Mouse (Mus musculus) skeletal muscle tissue, postnatal 0 days (tissue): ENCODE data around the gene Olfr937. TPM values are rescaled to one million over a fixed set of nuclear protein-coding genes. Genes with fewer than 3 reads are reported as not detected.

Experiments
- microRNA-seq, 2 experiments: library from miRNA; unstranded; fragments of <30 nt; microRNA quantifications; one replicate each; pipeline ENCODE4; 2016
- polyA plus RNA-seq: library from polyadenylated mRNA; unstranded; fragments of >200 nt; fragmentation: Nextera tagmentation; extraction: Ambion mirVana; gene quantifications from 2 replicates; pipeline ENCODE4 v1.2.1, GENCODE M21; 2015

Olfr937 gene
- not detected in 2 replicates for polyA plus RNA-seq

DNA sequence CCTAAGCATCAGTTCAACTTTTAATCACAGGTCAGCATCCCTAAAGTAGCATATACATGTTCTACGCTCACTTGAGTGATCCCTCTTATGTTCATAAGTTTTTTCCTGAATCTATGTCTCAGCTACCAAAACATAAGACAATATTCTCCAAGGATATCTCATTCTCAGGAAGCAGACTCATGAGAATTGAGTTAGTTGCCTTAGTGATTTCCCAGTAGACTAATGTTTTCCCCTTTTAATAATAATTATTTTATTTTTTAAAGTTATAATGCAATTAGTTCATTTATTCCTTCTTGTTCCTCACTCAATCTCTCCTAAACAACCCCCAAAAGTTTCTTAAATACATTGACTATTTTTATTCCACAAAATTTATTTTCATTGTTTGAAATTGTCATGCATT, at the start of gene Olfr937:
Olfr937 (minus strand) TSS at position 101 of the 400 bp plus-strand sequence.

DNA sequence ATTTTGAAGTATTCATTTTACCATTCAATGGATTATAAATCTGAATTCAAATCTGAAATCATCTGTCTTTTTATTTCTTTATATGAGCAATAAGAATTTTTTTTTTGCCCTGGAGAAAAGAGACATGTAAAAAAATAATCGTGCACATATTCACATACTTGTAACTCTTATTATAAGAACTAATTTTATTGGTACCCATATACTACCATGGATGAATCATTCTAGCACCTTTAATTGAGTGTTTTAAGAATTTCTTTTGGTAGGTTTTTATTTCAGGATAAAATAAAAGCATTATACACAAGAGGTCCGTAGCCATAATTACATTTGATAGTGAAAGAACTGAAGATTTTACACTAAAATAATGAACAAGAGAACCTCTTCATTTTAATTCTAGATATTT, 14.0 kb upstream of the Olfr937 start, which contains the start of gene Olfr938:
Olfr938 (minus strand) TSS at position 101 of the 400 bp plus-strand sequence.

DNA sequence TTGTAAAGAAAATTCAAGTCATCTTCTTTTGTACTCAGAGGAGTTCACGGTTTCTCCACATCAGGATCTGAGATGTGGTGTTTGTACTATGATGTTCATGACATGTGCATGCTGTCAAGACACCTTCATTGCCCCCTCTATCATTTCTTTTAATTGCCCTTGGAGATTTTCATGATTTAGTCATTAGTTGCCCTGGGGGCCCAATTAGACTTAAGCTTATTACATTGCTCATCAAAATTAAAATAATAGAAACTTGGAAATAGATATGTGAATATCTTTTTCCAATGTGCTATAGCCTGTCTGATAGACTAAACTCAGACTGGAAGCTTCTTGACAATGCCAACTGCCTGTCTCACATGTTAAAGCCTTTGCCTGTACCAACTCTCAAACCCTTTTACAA, 41.5 kb downstream of the Olfr937 start, which contains the start of gene Olfr146:
Olfr146 (minus strand) TSS at position 101 of the 400 bp plus-strand sequence.

Small RNAs within 50 kb of the gene (microRNA-seq; reads per million reads assigned to microRNA genes)
- gene Gm25032 = 0 reads per million in 2 experiments
- 0 reads per million in 2 experiments for gene Gm25529

Other genes with a start within 250 kb of the Olfr937 start
- not detected in 2 replicates for gene Olfr923, start 238.4 kb downstream of the Olfr937 start, polyA plus RNA-seq
- gene Olfr924, start 220.5 kb downstream of the Olfr937 start, polyA plus RNA-seq = not detected in 2 replicates
- gene Olfr26, start 209.9 kb downstream of the Olfr937 start, polyA plus RNA-seq = not detected in 2 replicates
- not detected in 2 replicates for gene Olfr926, start 187.8 kb downstream of the Olfr937 start, polyA plus RNA-seq
- gene Olfr930, start 135.1 kb downstream of the Olfr937 start, polyA plus RNA-seq = not detected in 2 replicates
- not detected in 2 replicates for gene Olfr933, start 92.6 kb downstream of the Olfr937 start, polyA plus RNA-seq
- not detected in 2 replicates for gene Olfr934, start 76.6 kb downstream of the Olfr937 start, polyA plus RNA-seq
- gene Olfr935, start 65.3 kb downstream of the Olfr937 start, polyA plus RNA-seq = not detected in 2 replicates
- gene Olfr146, start 41.6 kb downstream of the Olfr937 start, polyA plus RNA-seq = not detected in 2 replicates
- not detected in 2 replicates for gene Olfr938, start 13.9 kb upstream of the Olfr937 start, polyA plus RNA-seq
- not detected in 2 replicates for gene Olfr27, start 63.2 kb upstream of the Olfr937 start, polyA plus RNA-seq
- gene Olfr943, start 101.4 kb upstream of the Olfr937 start, polyA plus RNA-seq = not detected in 2 replicates
- gene Olfr944, start 137.0 kb upstream of the Olfr937 start, polyA plus RNA-seq = not detected in 2 replicates
- not detected in 2 replicates for gene Olfr1537, start 185.0 kb upstream of the Olfr937 start, polyA plus RNA-seq
- not detected in 2 replicates for gene Olfr945, start 211.9 kb upstream of the Olfr937 start, polyA plus RNA-seq